Mouse (Mus musculus) E14TG2a.4 (cell line): ENCODE data around the gene Slc5a1.
A peak's percentile ranks its signal among the peaks of the same experiment; 100 is the strongest.

Experiments
- H3K27me3 ChIP-seq: 2 replicates; pipeline ENCODE4 v1.6.1; 2014; ENCODE audit warnings: low read length, control low read depth; ENCODE audit not compliant: insufficient read depth
- H3K36me3 ChIP-seq: 2 replicates; pipeline ENCODE4 v1.6.1; 2014; ENCODE audit warnings: low read length, control low read depth; ENCODE audit not compliant: insufficient read depth
- H3K4me1 ChIP-seq: replicated peaks from 2 replicates; pipeline ENCODE4 v1.6.1; 2014; ENCODE audit warnings: low read depth, low read length, control low read depth
- H3K4me3 ChIP-seq: replicated peaks from 2 replicates; pipeline ENCODE4 v1.5.1; 2014; ENCODE audit warnings: mild to moderate bottlenecking, low read length
- H3K9me3 ChIP-seq: 2 replicates; pipeline ENCODE4 v1.6.1; 2014; ENCODE audit warnings: low read length, control low read depth
- CTCF ChIP-seq: conservative IDR thresholded peaks from 2 replicates; pipeline ENCODE4 v1.5.1; 2014; ENCODE audit warnings: low read length
- NANOG ChIP-seq: IDR thresholded peaks from 2 replicates; pipeline ENCODE4 v1.6.1; 2014; ENCODE audit warnings: borderline replicate concordance, low read length, mixed read lengths
- POU5F1 ChIP-seq: IDR thresholded peaks from 2 replicates; pipeline ENCODE4 v1.6.1; 2014; ENCODE audit warnings: low read length, borderline replicate concordance

Gene Slc5a1

DNA sequence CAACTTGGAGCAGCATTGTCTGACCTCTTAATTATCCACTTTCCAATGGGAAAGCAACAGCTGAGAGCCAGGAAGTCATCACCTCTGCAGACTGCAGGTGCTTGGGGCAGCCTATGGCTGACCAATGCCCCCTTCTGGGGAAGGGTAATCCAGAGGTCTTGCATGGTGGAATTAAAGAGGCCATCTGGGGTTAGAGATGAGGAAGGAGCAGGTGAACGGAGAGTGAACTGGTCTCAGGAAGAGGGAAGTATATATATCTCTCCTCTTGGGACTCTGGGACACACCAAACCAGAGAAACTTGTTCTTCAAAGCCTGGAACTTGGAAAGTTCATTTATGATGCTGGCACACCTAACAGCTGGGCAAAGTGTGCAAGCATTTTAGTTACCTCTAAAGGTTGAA lies 857 bp downstream of the Slc5a1 start:
- Histone ChIP-seq H3K4me3 (peak overlapping the region; percentile 72), H3K36me3 (no peaks in the 10 kb centered on the region), H3K4me1 (peaks cover 59% of the 10 kb centered on the region), H3K27me3 (peaks cover 47% of the 10 kb centered on the region), H3K9me3 (peaks cover 5% of the 10 kb centered on the region; the same call in 1 of the 2 replicates)
- no peak for TF ChIP-seq POU5F1
- no peak for TF ChIP-seq NANOG
- no peak for TF ChIP-seq CTCF

DNA sequence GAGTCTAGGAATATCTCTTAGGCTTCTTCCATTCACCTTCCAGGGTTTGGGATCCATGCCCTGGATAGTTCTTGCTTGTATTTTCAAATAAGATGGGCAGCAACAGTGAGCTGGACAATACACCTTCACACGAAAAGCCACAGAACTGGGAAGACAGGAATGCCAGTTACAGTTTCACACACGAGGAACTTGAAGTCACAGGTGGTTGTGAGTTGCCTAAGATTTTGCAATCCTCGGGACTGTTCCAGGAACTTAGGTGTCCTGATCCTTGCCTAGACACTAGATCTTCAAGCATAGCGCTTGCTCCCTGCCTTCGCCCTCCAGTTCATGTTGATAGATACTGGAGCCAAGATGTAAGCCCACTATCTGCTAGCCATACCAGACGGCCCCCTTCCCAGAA lies 1.6 kb downstream of the Slc5a1 start:
- no peaks in the 10 kb centered on the region for H3K36me3 ChIP-seq
- peaks cover 46% of the 10 kb centered on the region for H3K27me3 ChIP-seq
- peaks cover 4% of the 10 kb centered on the region; the same call in 1 of the 2 replicates for H3K9me3 ChIP-seq
- H3K4me3 ChIP-seq: no peak overlapping the region
- H3K4me1 ChIP-seq: peaks cover 59% of the 10 kb centered on the region
- no peak for TF ChIP-seq CTCF
- TF ChIP-seq POU5F1: no peak
- TF ChIP-seq NANOG: no peak

DNA sequence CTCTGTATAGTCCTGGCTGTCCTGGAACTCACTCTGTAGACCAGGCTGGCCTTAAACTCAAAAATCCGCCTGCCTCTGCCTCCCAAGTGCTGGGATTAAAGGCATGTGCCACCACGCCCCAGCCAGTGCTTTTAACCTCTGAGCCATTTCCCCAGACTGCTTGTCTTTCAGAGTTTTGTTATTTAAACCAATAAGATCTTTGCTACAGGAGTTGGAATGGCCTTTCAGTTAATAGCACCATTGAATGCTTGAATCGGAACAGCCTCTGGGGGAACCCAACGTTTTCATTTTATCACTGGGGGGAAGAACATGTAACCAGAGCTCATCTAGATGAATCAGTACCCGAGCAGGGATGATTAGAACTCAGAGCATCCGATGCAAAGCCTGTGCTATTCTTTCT lies 3.0 kb downstream of the Slc5a1 start:
- H3K27me3 ChIP-seq: peaks cover 37% of the 10 kb centered on the region
- H3K9me3 ChIP-seq: no peaks in the 10 kb centered on the region
- no peak overlapping the region for H3K4me3 ChIP-seq
- H3K36me3 ChIP-seq: no peaks in the 10 kb centered on the region
- TF ChIP-seq NANOG (no peak), POU5F1 (no peak), CTCF (no peak)
- peaks cover 54% of the 10 kb centered on the region for H3K4me1 ChIP-seq

DNA sequence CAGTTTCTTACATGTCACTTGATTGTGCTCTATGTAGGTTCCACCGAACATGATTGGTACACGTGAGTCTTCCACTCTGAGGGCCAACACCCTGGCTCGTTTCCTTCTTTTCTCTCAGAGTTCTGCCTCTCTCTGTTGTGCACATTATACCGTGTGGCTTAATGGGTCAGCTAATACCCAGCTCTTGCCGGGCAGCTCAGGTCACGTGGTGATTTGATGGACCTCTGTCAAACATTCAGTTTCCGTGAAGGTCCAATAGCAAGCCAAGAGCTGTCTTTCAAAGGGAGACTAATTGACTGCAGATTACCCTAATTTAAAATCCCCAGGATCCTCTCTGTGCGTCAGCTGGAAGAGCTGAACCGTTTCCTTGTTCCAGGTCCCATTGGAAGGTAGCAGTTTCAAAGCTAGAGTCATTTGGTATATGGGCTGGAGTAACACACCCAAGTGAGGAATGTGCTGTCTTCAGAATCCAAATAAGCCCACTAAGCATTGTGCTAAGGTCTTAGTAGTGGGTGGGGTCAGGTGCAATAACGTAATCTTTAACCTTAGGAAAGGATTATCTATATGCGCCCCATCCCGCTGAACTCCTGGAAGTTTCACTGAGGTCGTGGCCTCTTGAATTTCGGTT lies 3.9 kb downstream of the Slc5a1 start:
- TF ChIP-seq CTCF (no peak), POU5F1 (no peak), NANOG (no peak)
- H3K4me1 ChIP-seq: peaks cover 46% of the 10 kb centered on the region

DNA sequence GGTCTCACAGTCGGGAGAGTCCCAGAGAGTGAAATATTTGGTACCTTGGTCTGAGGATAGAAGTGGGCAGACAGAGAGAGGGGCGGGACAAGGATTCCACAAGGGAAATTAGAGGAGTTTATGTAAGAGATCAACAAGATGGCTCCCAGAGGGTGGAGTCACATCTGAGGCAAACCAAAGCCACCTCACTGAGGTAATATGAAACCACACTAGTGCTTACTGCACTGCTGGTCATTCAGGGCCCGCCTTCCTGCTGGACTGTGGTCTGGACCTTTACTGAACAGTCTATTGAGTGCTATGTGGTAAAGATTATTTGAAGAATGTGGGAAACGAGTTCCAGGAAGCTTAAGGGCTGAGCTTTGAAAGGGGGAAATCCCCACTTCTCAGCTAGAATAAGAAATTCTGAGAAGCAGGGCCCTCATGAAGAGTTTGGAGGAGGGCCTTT lies 17.9 kb downstream of the Slc5a1 start:
- Histone ChIP-seq H3K9me3 (no peaks in the 10 kb centered on the region), H3K36me3 (no peaks in the 10 kb centered on the region), H3K4me3 (no peak overlapping the region), H3K27me3 (peaks cover 14% of the 10 kb centered on the region; the same call in 1 of the 2 replicates), H3K4me1 (peaks cover 8% of the 10 kb centered on the region)
- TF ChIP-seq CTCF: no peak

More for the DNA sequence above, 3.9 kb downstream of the Slc5a1 start:
- Histone ChIP-seq H3K4me3 (peak overlapping the region; percentile 10; the same call in 1 of the 2 replicates), H3K36me3 (no peaks in the 10 kb centered on the region), H3K27me3 (peaks cover 34% of the 10 kb centered on the region), H3K9me3 (no peaks in the 10 kb centered on the region)

DNA sequence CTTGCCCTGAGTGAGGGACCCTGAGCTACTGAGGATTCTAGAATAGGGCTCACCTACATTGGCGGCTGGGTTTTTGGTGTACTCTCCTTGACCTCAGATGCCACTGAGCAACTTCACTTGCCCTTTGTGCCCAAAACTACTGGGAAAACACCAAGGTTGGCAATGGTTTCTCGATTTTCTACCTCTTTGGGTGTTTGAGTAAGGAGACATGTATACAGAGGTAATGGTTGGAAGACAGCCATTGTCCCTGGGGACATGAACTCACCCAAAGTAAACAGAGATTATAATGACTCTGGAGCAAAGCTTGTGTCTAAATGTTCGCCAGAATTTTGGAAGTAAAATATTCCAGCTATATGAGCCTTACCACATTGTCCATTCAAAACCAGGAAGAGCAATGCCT lies 19.6 kb downstream of the Slc5a1 start:
- Histone ChIP-seq H3K9me3 (no peaks in the 10 kb centered on the region), H3K4me1 (peaks cover 8% of the 10 kb centered on the region), H3K4me3 (no peak overlapping the region), H3K36me3 (no peaks in the 10 kb centered on the region), H3K27me3 (peaks cover 14% of the 10 kb centered on the region; the same call in 1 of the 2 replicates)
- TF ChIP-seq POU5F1 (no peak), CTCF (no peak), NANOG (no peak)

DNA sequence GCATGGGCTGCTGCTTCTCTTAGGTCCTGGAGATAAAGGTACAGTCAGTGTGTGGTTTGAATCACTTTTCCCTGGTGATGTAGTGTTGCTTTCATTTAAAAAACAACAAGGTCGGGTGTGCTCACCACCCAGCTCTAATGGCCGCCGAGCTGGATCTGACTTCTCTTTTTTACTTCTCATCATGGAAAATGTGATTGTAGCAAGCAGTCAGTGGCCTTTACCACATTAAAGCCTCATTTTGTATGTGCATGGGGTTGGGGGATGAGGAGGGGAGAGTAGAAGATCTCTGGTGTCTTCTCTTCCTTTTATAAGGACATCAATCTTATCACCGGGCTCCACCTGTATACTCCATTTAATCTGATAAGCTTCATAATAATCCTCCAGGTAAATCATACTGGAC lies 21.3 kb downstream of the Slc5a1 start:
- Histone ChIP-seq H3K36me3 (no peaks in the 10 kb centered on the region), H3K4me3 (no peak overlapping the region), H3K4me1 (peaks cover 11% of the 10 kb centered on the region), H3K27me3 (peaks cover 14% of the 10 kb centered on the region; the same call in 1 of the 2 replicates), H3K9me3 (no peaks in the 10 kb centered on the region)
- TF ChIP-seq CTCF: no peak
- no peak for TF ChIP-seq NANOG
- TF ChIP-seq POU5F1: no peak

DNA sequence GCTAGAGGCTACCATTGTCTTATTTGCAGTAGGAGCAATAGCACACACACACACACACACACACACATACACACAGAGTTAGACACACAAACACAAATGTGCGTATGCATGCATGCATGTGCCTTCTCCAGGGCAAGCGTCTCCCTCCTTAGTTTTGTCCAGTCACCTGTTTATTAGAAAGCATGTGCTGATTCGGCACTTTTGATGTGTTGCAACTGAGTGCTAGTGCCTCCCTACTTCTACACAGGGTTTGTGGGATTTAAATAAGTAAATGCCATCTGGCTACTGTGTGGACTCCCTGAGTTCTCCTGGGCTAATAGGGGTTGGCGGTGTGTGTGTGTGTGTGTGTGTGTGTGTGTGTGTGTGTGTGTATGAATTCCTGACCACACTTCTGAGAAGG lies 30.1 kb downstream of the Slc5a1 start:
- Histone ChIP-seq H3K4me3 (no peak overlapping the region), H3K27me3 (peaks cover 13% of the 10 kb centered on the region)
- no peak for TF ChIP-seq CTCF
- TF ChIP-seq NANOG: no peak
- no peak for TF ChIP-seq POU5F1

DNA sequence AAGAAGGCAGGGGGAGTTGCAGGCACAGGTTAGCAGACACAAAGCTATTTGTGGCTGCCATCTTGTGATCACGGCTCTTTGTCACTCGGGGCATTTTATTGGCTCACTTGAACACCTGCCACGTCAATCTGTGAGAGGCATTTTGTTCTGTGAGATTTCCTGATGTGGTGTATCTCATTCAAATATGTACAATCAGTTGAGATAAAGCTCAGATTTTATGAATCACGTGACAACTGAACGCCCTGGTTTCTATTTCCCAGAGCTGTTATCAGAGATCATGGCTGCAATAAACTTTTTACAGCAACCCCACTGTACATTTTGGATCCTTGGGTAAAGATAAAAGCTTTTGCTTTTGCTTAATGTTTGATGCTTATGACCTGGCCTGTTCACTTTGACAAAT lies 31.6 kb downstream of the Slc5a1 start:
- Histone ChIP-seq H3K36me3 (no peaks in the 10 kb centered on the region), H3K4me3 (no peak overlapping the region), H3K27me3 (peaks cover 15% of the 10 kb centered on the region), H3K4me1 (no peaks in the 10 kb centered on the region), H3K9me3 (no peaks in the 10 kb centered on the region)
- no peak for TF ChIP-seq CTCF
- TF ChIP-seq POU5F1: no peak
- TF ChIP-seq NANOG: no peak

More for the DNA sequence above, 30.1 kb downstream of the Slc5a1 start:
- Histone ChIP-seq H3K9me3 (no peaks in the 10 kb centered on the region), H3K4me1 (0 out of 2 replicates have a peak, but pooled peaks cover under 1% of the 10 kb centered on the region), H3K36me3 (no peaks in the 10 kb centered on the region)
